Mouse (Mus musculus): ENCODE measurements around the gene Rab13. TPM values are rescaled to one million over a fixed set of nuclear protein-coding genes. Genes with fewer than 3 reads are reported as not detected.
A peak's percentile ranks its signal among the peaks of the same experiment; 100 is the strongest.
"Not testable (repeated sequence)": the region's sequence is repeated elsewhere in the genome, so short reads cannot be mapped to it uniquely, and the experiment has no call there.

Gene Rab13
- polyA plus RNA-seq, 1 experiment from 2014 or later, result 28.4 TPM

GRCm38 (mm10) chr3:90231507-90232333, 18.2 kb downstream of the Rab13 start, which contains the start of gene Jtb:
Jtb (plus strand) TSS chr3:90231597.
- H3K9ac ChIP-seq, result peak within 1 kb of the TSS; percentile 89
- H3K4me2 ChIP-seq, result peak within 1 kb of the TSS; percentile 88
- no peaks in the 10 kb centered on the region for H3K9me3 ChIP-seq (replicated peaks)
- peaks cover 8% of the 10 kb centered on the region for H3K4me1 ChIP-seq
- peaks cover 28% of the 10 kb centered on the region for H3K36me3 ChIP-seq (ENCODE audit: poor library complexity, severe bottlenecking)
- peak within 1 kb of the TSS; percentile 88 for H3K4me3 ChIP-seq
- peak within 1 kb of the TSS; percentile 87 for H3K27ac ChIP-seq
- under 1% methylated on average over 61 of the region's 61 CpGs for WGBS
- peak; percentile 99 for ATAC-seq
- H3K27me3 ChIP-seq, result no peaks in the 10 kb centered on the region

DNA sequence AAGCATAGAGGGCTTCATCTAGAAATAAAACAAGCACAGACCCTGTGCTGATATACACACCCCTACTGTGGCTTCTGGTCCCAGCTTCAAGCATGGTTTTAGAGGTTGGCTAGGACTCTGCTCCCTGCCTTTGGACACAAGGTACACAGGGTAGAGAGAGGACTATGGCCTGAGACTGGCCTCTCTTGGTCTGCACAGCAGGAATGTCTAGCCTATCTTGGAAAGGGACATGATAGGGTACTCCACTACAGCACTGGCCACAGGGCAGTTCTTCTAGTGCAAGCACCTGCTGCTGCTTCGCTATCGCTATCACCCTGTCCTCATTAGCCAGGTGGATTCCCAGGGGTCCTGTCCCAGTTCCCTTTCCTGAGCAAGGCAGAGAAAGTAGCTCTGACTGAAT, 27.8 kb downstream of the Rab13 start:
- peaks cover 7% of the 10 kb centered on the region for H3K36me3 ChIP-seq (ENCODE audit: poor library complexity, severe bottlenecking)
- H3K4me3 ChIP-seq, result no peak overlapping the region
- H3K9me3 ChIP-seq (replicated peaks), result no peaks in the 10 kb centered on the region
- no peak for ATAC-seq
- WGBS, result 82% methylated on average over 2 of the region's 2 CpGs
- H3K27ac ChIP-seq, result no peak overlapping the region
- H3K27me3 ChIP-seq, result no peaks in the 10 kb centered on the region
- peaks cover 17% of the 10 kb centered on the region for H3K4me1 ChIP-seq
- no peak overlapping the region for H3K9ac ChIP-seq
- H3K4me2 ChIP-seq, result no peak overlapping the region

DNA sequence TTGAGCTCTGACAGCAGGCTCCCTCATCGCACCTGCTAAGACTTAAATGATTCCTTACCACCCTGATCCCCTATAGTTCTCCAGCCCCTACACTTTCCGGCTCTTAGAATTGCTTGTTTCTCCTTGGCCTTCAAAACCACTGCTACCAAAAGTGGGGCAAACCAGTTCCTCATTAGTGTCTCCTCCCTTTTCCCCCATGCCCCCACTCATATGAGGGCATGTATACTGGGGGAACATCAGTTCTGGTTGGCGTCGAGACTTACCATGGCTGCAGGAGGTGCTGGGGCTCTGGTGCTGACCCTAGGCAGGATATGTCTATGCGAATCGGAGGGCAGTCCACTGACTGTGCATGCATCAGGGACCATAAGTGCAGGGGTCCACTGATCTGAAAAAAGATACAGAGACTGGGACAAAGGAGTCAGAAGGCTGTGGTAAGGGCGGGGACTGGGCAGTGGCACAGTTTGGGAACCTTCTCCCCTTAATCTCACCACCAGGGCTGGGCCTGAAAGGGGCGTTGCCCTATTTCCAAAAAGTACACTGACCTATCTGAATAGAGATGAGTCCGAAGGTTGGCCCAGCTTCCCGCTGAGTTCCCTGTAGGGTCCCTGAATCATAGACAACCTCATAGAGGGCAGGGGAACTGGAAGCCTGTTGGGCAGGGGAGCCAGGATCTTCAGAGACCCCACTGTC, 28.3 kb downstream of the Rab13 start:
- H3K27me3 ChIP-seq, result no peaks in the 10 kb centered on the region
- H3K36me3 ChIP-seq (ENCODE audit: poor library complexity, severe bottlenecking), result peaks cover 3% of the 10 kb centered on the region; the same call in 1 of the 2 replicates
- no peak overlapping the region for H3K4me2 ChIP-seq
- H3K4me3 ChIP-seq, result no peak overlapping the region
- H3K4me1 ChIP-seq, result peaks cover 17% of the 10 kb centered on the region
- WGBS, result 82% methylated on average over 10 of the region's 10 CpGs
- no peak for ATAC-seq
- H3K9ac ChIP-seq, result no peak overlapping the region
- no peaks in the 10 kb centered on the region for H3K9me3 ChIP-seq (replicated peaks)
- H3K27ac ChIP-seq, result no peak overlapping the region

GRCm38 (mm10) chr3:90242984-90243775, 29.7 kb downstream of the Rab13 start, which contains the start of gene Creb3l4:
Creb3l4 (minus strand) TSS chr3:90243512.
- Histone ChIP-seq H3K36me3 (ENCODE audit: poor library complexity, severe bottlenecking) (no peaks in the 10 kb centered on the region), H3K4me2 (peak within 1 kb of the TSS; percentile 65), H3K27me3 (no peaks in the 10 kb centered on the region), H3K9me3 (replicated peaks) (no peaks in the 10 kb centered on the region), H3K4me3 (peak within 1 kb of the TSS; percentile 33), H3K9ac (peak within 1 kb of the TSS; percentile 55), H3K4me1 (peaks cover 20% of the 10 kb centered on the region), H3K27ac (peak within 1 kb of the TSS; percentile 65)
- ATAC-seq, result peak; percentile 77
- WGBS, result 3% methylated on average over 19 of the region's 19 CpGs

DNA sequence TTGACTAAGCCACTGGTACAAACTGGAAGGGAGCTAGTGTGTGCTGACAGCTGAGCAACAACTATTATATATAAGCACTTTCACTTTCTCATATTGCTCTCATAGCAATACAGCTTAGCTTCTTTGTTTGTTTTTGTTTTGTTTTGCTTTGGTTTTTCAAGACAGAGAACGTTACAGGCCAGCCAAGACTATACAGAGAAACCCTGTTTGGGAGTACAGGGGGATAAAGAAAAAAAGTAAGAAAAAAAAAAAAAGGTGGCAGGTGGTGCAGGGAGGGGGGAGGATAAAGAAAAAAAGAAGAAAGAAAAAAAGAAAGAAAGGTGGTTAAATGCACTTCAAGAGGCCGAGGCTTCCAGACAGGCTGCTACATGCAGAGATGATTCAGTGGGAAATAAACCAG, 31.9 kb downstream of the Rab13 start:
- no peak overlapping the region for H3K27ac ChIP-seq
- H3K4me1 ChIP-seq, result peaks cover 31% of the 10 kb centered on the region
- no peaks in the 10 kb centered on the region for H3K9me3 ChIP-seq (replicated peaks)
- WGBS, result 63% methylated on average over 2 of the region's 2 CpGs
- no peak overlapping the region for H3K4me3 ChIP-seq
- no peaks in the 10 kb centered on the region for H3K27me3 ChIP-seq
- no peak overlapping the region for H3K9ac ChIP-seq
- 0 out of 2 replicates have a peak, but pooled peaks cover under 1% of the 10 kb centered on the region for H3K36me3 ChIP-seq (ENCODE audit: poor library complexity, severe bottlenecking)
- no peak for ATAC-seq
- no peak overlapping the region for H3K4me2 ChIP-seq

- Histone ChIP-seq H3K4me1 (peaks cover 34% of the 10 kb centered on the region), H3K4me2 (peak overlapping the region; percentile 82), H3K9me3 (replicated peaks) (no peaks in the 10 kb centered on the region), H3K9ac (peak overlapping the region; percentile 80), H3K4me3 (peak overlapping the region; percentile 60), H3K27ac (peak overlapping the region; percentile 77), H3K36me3 (ENCODE audit: poor library complexity, severe bottlenecking) (peaks cover 15% of the 10 kb centered on the region), H3K27me3 (no peaks in the 10 kb centered on the region)
- under 1% methylated on average over 3 of the region's 3 CpGs for WGBS
- peak; percentile 34 for ATAC-seq
Measured at GRCm38 (mm10) chr3:90247630-90247959, 34.1 kb downstream of the Rab13 start.

DNA sequence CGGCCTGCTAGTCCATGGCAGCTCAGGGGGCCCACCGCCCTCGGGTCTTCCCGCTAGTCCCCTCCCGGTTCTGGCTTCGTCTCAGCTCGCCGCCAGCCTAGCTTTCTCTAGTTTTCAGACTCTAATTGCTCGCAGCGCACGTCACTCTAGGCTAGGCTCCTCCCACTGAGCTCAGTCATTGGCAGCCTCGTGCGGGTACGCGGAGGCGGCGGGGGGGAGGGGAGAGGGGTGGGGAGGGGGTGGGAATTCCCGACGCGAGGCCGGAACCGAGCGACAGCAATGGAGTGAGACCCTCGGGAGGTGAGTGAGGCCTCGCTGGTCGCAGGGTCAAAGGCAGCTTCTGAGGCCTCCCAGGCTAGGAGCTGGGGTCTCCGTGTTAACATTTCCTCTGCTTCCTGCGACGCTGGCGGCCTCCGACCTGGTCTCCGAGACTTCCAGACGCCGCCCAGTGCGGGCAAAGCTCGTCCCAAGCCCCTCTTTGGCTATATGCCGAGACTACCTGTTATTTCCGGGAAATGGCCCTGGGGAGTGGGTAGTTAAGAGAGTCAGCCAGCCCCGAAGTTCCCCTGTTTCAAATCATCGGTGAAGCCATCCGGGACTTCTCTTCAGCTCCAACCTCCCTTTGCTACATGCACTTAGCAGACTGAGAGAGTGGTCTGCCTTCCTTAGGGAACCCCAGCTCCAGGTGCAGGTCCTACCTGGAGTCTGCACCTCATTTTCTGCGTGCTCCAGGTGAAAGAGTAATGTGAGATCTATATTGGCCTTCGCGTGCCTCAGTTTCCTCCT, 34.7 kb downstream of the Rab13 start, which contains the start of gene Slc39a1:
Gene Slc39a1 (plus strand): TSS at position 213 of the 786 bp plus-strand sequence.
- Histone ChIP-seq H3K36me3 (ENCODE audit: poor library complexity, severe bottlenecking) (peaks cover 15% of the 10 kb centered on the region), H3K4me2 (peak within 1 kb of the TSS; percentile 82), H3K4me3 (peak within 1 kb of the TSS; percentile 60), H3K9ac (peak within 1 kb of the TSS; percentile 80), H3K9me3 (replicated peaks) (no peaks in the 10 kb centered on the region), H3K27ac (peak within 1 kb of the TSS; percentile 77), H3K4me1 (peaks cover 29% of the 10 kb centered on the region), H3K27me3 (no peaks in the 10 kb centered on the region)
- peak; percentile 96 for ATAC-seq
- WGBS, result 2% methylated on average over 44 of the region's 44 CpGs

DNA sequence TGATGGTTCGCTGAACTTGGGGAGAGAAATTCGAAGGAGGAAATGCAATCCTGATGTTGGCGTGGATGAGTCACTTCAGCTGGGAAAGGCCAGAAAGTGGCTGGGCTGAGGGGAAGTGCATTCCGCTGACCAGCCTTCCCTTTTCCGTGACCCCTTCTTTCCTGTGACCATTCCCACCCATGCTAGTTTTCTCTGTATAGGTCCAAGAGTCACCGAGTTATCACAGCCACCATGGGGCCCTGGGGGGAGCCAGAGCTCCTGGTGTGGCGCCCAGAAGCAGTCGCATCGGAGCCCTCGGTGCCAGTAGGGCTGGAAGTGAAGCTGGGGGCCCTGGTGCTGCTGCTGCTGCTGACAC, 35.2 kb downstream of the Rab13 start:
- Histone ChIP-seq H3K9me3 (replicated peaks) (no peaks in the 10 kb centered on the region), H3K4me1 (peaks cover 25% of the 10 kb centered on the region), H3K36me3 (ENCODE audit: poor library complexity, severe bottlenecking) (peaks cover 15% of the 10 kb centered on the region), H3K4me3 (peak overlapping the region; percentile 60), H3K9ac (peak overlapping the region; percentile 80), H3K4me2 (peak overlapping the region; percentile 82), H3K27ac (peak overlapping the region; percentile 77), H3K27me3 (no peaks in the 10 kb centered on the region)
- 5% methylated on average over 10 of the region's 10 CpGs for WGBS
- ATAC-seq, result no peak

DNA sequence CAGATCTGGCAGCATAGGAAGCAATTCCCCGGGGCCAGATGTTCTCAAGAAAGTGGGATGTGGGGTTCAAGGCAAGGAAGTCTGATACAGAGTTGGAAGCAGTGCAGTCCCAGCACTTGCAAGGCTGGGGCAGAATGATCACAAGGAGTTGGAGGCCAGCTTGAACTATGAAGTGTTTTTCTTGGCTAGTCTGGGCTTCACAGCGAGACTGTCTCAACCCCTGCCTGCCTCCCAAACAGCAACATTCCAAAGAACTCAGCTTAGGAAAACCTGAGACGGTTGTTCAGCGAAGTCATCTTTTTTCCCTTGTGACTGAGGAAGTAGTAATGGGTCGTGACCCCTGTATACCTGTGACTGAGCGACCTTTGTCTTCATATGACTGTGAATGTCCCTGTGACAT, 37.3 kb downstream of the Rab13 start:
- H3K36me3 ChIP-seq (ENCODE audit: poor library complexity, severe bottlenecking), result peaks cover 15% of the 10 kb centered on the region
- ATAC-seq, result no peak
- peaks cover 30% of the 10 kb centered on the region for H3K4me1 ChIP-seq
- H3K27me3 ChIP-seq, result no peaks in the 10 kb centered on the region
- H3K9me3 ChIP-seq (replicated peaks), result no peaks in the 10 kb centered on the region
- no peak overlapping the region for H3K4me3 ChIP-seq
- no peak overlapping the region for H3K27ac ChIP-seq
- WGBS, result 90% methylated on average over 6 of the region's 6 CpGs
- H3K9ac ChIP-seq, result no peak overlapping the region
- no peak overlapping the region for H3K4me2 ChIP-seq

- ATAC-seq, result not testable (repeated sequence)
- peaks cover 37% of the 10 kb centered on the region for H3K4me1 ChIP-seq
Measured at GRCm38 (mm10) chr3:90251731-90252226, 38.3 kb downstream of the Rab13 start.

GRCm38 (mm10) chr3:90252659-90253058, 39.2 kb downstream of the Rab13 start:
- 97% methylated on average over 2 of the region's 2 CpGs for WGBS
- not testable (repeated sequence) for ATAC-seq, H3K27ac ChIP-seq

More at GRCm38 (mm10) chr3:90251731-90252226, 38.3 kb downstream of the Rab13 start:
- not testable (repeated sequence) for H3K9me3 ChIP-seq (replicated peaks); H3K4me2 ChIP-seq; H3K27ac ChIP-seq; H3K9ac ChIP-seq; H3K4me3 ChIP-seq; H3K27me3 ChIP-seq
- WGBS, result 93% methylated on average over 9 of the region's 12 CpGs
- H3K36me3 ChIP-seq (ENCODE audit: poor library complexity, severe bottlenecking), result peaks cover 15% of the 10 kb centered on the region

More at GRCm38 (mm10) chr3:90252659-90253058, 39.2 kb downstream of the Rab13 start:
- Histone ChIP-seq H3K4me1 (peaks cover 34% of the 10 kb centered on the region), H3K36me3 (ENCODE audit: poor library complexity, severe bottlenecking) (peaks cover 22% of the 10 kb centered on the region)
- not testable (repeated sequence) for H3K9me3 ChIP-seq (replicated peaks); H3K4me2 ChIP-seq; H3K4me3 ChIP-seq; H3K27me3 ChIP-seq; H3K9ac ChIP-seq
